Mouse (Mus musculus) hindbrain, embryonic 13.5 days (tissue): ENCODE measurements around the gene Timm10b. TPM values are rescaled to one million over a fixed set of nuclear protein-coding genes. Genes with fewer than 3 reads are reported as not detected.

Source experiments
- ATAC-seq: fragments of 200-750 bp; cut with Nextera tagmentation; 2 replicates; pipeline ENCODE4 v1.8.0; 2017; ENCODE audit warnings: moderate TSS enrichment; ENCODE audit not compliant: low FRiP score
- H3K27ac ChIP-seq: fragments of 300-500 bp; sonication (generic); 2 replicates; pipeline ENCODE4 v1.5.1; 2015; ENCODE audit warnings: inconsistent platforms, mild to moderate bottlenecking, moderate library complexity
- H3K27me3 ChIP-seq: fragments of 300-500 bp; sonication (generic); 2 replicates; pipeline ENCODE4 v1.6.1; 2015; ENCODE audit warnings: mild to moderate bottlenecking, inconsistent platforms
- H3K36me3 ChIP-seq: fragments of 300-500 bp; sonication (generic); 2 replicates; pipeline ENCODE4 v1.6.1; 2015; ENCODE audit warnings: mild to moderate bottlenecking, inconsistent platforms
- H3K4me1 ChIP-seq: fragments of 300-500 bp; sonication (generic); replicated peaks from 2 replicates; pipeline ENCODE4 v1.6.1; 2015; ENCODE audit warnings: inconsistent platforms
- H3K4me2 ChIP-seq: fragments of 300-500 bp; sonication (generic); 2 replicates; pipeline ENCODE4 v1.6.1; 2015; ENCODE audit warnings: inconsistent platforms, mild to moderate bottlenecking, moderate library complexity
- H3K4me3 ChIP-seq: fragments of 300-500 bp; sonication (generic); 2 replicates; pipeline ENCODE4 v1.5.1; 2015; ENCODE audit warnings: mild to moderate bottlenecking, inconsistent platforms
- H3K9ac ChIP-seq: fragments of 300-500 bp; sonication (generic); 2 replicates; pipeline ENCODE4 v1.6.1; 2015; ENCODE audit warnings: mild to moderate bottlenecking, inconsistent platforms
- H3K9me3 ChIP-seq: fragments of 300-500 bp; sonication (generic); 2 replicates; pipeline ENCODE4 v1.6.1; 2016; ENCODE audit warnings: inconsistent platforms
- WGBS: fragments of 180-500 bp; shearing (Covaris S2); methylation state at CpG from one replicate; pipeline ENCODE4 v1.1.7; 2015; 5-methylcytosine and 5-hydroxymethylcytosine counted together
- polyA plus RNA-seq: library from polyadenylated mRNA; unstranded; fragments of >200 nt; fragmentation: Nextera tagmentation; extraction: Ambion mirVana; gene quantifications from 2 replicates; pipeline ENCODE4 v1.2.1, GENCODE M21; 2015

The Timm10b gene
- 157 and 170 TPM in 2 replicates for polyA plus RNA-seq

- 2% methylated on average over 2 of the region's 2 CpGs for WGBS
- ATAC-seq: no peak
- Histone ChIP-seq H3K4me2 (peak within 1 kb of the TSS; percentile 95), H3K4me3 (peak within 1 kb of the TSS; percentile 68), H3K4me1 (peaks cover 41% of the 10 kb centered on the region), H3K36me3 (peaks cover 38% of the 10 kb centered on the region), H3K27me3 (0 out of 2 replicates have a peak, but pooled peaks cover 4% of the 10 kb centered on the region), H3K9ac (peak within 1 kb of the TSS; percentile 88), H3K27ac (peak within 1 kb of the TSS; percentile 90), H3K9me3 (no peaks in the 10 kb centered on the region)
Measured at GRCm38 (mm10) chr7:105639756-105640155, at the start of gene Timm10b. Gene Timm10b, plus strand, starts transcription at chr7:105640056.

- ATAC-seq: no peak
Measured at GRCm38 (mm10) chr7:105590097-105590496, 49.8 kb upstream of the Timm10b start.

GRCm38 (mm10) chr7:105602860-105603623 lies 36.8 kb upstream of the Timm10b start:
- Histone ChIP-seq H3K4me1 (no peaks in the 10 kb centered on the region), H3K4me3 (no peak overlapping the region), H3K27ac (no peak overlapping the region), H3K9ac (no peak overlapping the region), H3K27me3 (no peaks in the 10 kb centered on the region), H3K4me2 (no peak overlapping the region), H3K36me3 (no peaks in the 10 kb centered on the region), H3K9me3 (no peaks in the 10 kb centered on the region)
- WGBS: 38% methylated on average over 9 of the region's 9 CpGs
- ATAC-seq: peak; percentile 60; the same call in 1 of the 2 replicates

More at GRCm38 (mm10) chr7:105590097-105590496, 49.8 kb upstream of the Timm10b start:
- Histone ChIP-seq H3K9ac (no peak overlapping the region), H3K4me2 (no peak overlapping the region), H3K4me3 (no peak overlapping the region), H3K36me3 (no peaks in the 10 kb centered on the region), H3K27me3 (no peaks in the 10 kb centered on the region), H3K27ac (no peak overlapping the region), H3K9me3 (no peaks in the 10 kb centered on the region), H3K4me1 (no peaks in the 10 kb centered on the region)
- 22% methylated on average over 7 of the region's 7 CpGs for WGBS

- 88% methylated on average over 3 of the region's 3 CpGs for WGBS
- peaks cover 47% of the 10 kb centered on the region for H3K36me3 ChIP-seq
- H3K27me3 ChIP-seq: no peaks in the 10 kb centered on the region
- no peak for ATAC-seq
- no peak overlapping the region for H3K4me3 ChIP-seq
- no peak overlapping the region for H3K9ac ChIP-seq
- no peaks in the 10 kb centered on the region for H3K4me1 ChIP-seq
- no peaks in the 10 kb centered on the region for H3K9me3 ChIP-seq
- H3K27ac ChIP-seq: no peak overlapping the region
- H3K4me2 ChIP-seq: no peak overlapping the region
Measured at GRCm38 (mm10) chr7:105608467-105608866, 31.4 kb upstream of the Timm10b start.

GRCm38 (mm10) chr7:105611767-105612166 lies 28.1 kb upstream of the Timm10b start:
- 100% methylated on average over 1 of the region's 1 CpGs for WGBS
- no peak for ATAC-seq
- no peaks in the 10 kb centered on the region for H3K27me3 ChIP-seq
- no peaks in the 10 kb centered on the region for H3K4me1 ChIP-seq
- no peak overlapping the region for H3K4me2 ChIP-seq
- H3K9ac ChIP-seq: no peak overlapping the region
- H3K4me3 ChIP-seq: no peak overlapping the region
- H3K27ac ChIP-seq: no peak overlapping the region
- H3K9me3 ChIP-seq: no peaks in the 10 kb centered on the region
- peaks cover 80% of the 10 kb centered on the region for H3K36me3 ChIP-seq

- Histone ChIP-seq H3K4me3 (no peak overlapping the region), H3K27me3 (no peaks in the 10 kb centered on the region), H3K9ac (no peak overlapping the region), H3K4me2 (no peak overlapping the region), H3K36me3 (peaks cover 100% of the 10 kb centered on the region), H3K27ac (no peak overlapping the region), H3K9me3 (no peaks in the 10 kb centered on the region), H3K4me1 (no peaks in the 10 kb centered on the region)
- ATAC-seq: no peak
- 96% methylated on average over 1 of the region's 1 CpGs for WGBS
Measured at GRCm38 (mm10) chr7:105614400-105614799, 25.5 kb upstream of the Timm10b start.

- Histone ChIP-seq H3K36me3 (peaks cover 100% of the 10 kb centered on the region), H3K4me1 (no peaks in the 10 kb centered on the region), H3K27ac (no peak overlapping the region), H3K9me3 (no peaks in the 10 kb centered on the region), H3K27me3 (no peaks in the 10 kb centered on the region), H3K4me3 (no peak overlapping the region), H3K4me2 (no peak overlapping the region), H3K9ac (no peak overlapping the region)
- 92% methylated on average over 1 of the region's 1 CpGs for WGBS
- no peak for ATAC-seq
Measured at GRCm38 (mm10) chr7:105615720-105616119, 24.1 kb upstream of the Timm10b start.

GRCm38 (mm10) chr7:105616561-105616960 lies 23.3 kb upstream of the Timm10b start:
- H3K27ac ChIP-seq: no peak overlapping the region
- WGBS: 93% methylated on average over 6 of the region's 6 CpGs
- H3K9me3 ChIP-seq: no peaks in the 10 kb centered on the region
- no peaks in the 10 kb centered on the region for H3K27me3 ChIP-seq
- peaks cover 100% of the 10 kb centered on the region for H3K36me3 ChIP-seq
- H3K9ac ChIP-seq: no peak overlapping the region
- no peak for ATAC-seq
- H3K4me3 ChIP-seq: no peak overlapping the region
- H3K4me2 ChIP-seq: no peak overlapping the region
- no peaks in the 10 kb centered on the region for H3K4me1 ChIP-seq

- no peak overlapping the region for H3K9ac ChIP-seq
- ATAC-seq: no peak
- WGBS: 98% methylated on average over 22 of the region's 22 CpGs
Measured at GRCm38 (mm10) chr7:105617810-105618209, 22.0 kb upstream of the Timm10b start.

GRCm38 (mm10) chr7:105619701-105620100 lies 20.2 kb upstream of the Timm10b start:
- Histone ChIP-seq H3K27ac (no peak overlapping the region), H3K9me3 (no peaks in the 10 kb centered on the region), H3K36me3 (peaks cover 100% of the 10 kb centered on the region), H3K4me2 (no peak overlapping the region), H3K9ac (no peak overlapping the region), H3K27me3 (no peaks in the 10 kb centered on the region), H3K4me3 (no peak overlapping the region), H3K4me1 (no peaks in the 10 kb centered on the region)
- no peak for ATAC-seq
- WGBS: 94% methylated on average over 3 of the region's 3 CpGs

More at GRCm38 (mm10) chr7:105617810-105618209, 22.0 kb upstream of the Timm10b start:
- Histone ChIP-seq H3K27ac (no peak overlapping the region), H3K4me2 (no peak overlapping the region), H3K4me3 (no peak overlapping the region), H3K9me3 (no peaks in the 10 kb centered on the region), H3K27me3 (no peaks in the 10 kb centered on the region), H3K36me3 (peaks cover 100% of the 10 kb centered on the region), H3K4me1 (no peaks in the 10 kb centered on the region)

GRCm38 (mm10) chr7:105621053-105621452 lies 18.8 kb upstream of the Timm10b start:
- H3K4me1 ChIP-seq: 0 out of 2 replicates have a peak, but pooled peaks cover 5% of the 10 kb centered on the region
- no peak for ATAC-seq
- no peaks in the 10 kb centered on the region for H3K27me3 ChIP-seq
- no peak overlapping the region for H3K27ac ChIP-seq
- no peak overlapping the region for H3K9ac ChIP-seq
- no peaks in the 10 kb centered on the region for H3K9me3 ChIP-seq
- no peak overlapping the region for H3K4me2 ChIP-seq
- peaks cover 97% of the 10 kb centered on the region for H3K36me3 ChIP-seq
- no peak overlapping the region for H3K4me3 ChIP-seq
- 80% methylated on average over 4 of the region's 4 CpGs for WGBS

- no peaks in the 10 kb centered on the region for H3K9me3 ChIP-seq
- H3K4me1 ChIP-seq: 0 out of 2 replicates have a peak, but pooled peaks cover 5% of the 10 kb centered on the region
- H3K4me2 ChIP-seq: no peak overlapping the region
- no peak for ATAC-seq
- H3K36me3 ChIP-seq: peaks cover 90% of the 10 kb centered on the region
- H3K27me3 ChIP-seq: no peaks in the 10 kb centered on the region
- H3K9ac ChIP-seq: no peak overlapping the region
- H3K4me3 ChIP-seq: no peak overlapping the region
- WGBS: 85% methylated on average over 8 of the region's 8 CpGs
- H3K27ac ChIP-seq: no peak overlapping the region
Measured at GRCm38 (mm10) chr7:105621646-105622292, 18.1 kb upstream of the Timm10b start.
